Mouse (Mus musculus) olfactory bulb, adult 2 months (tissue): Measurements from ENCODE around the gene Lrrc18.

ENCODE experiments used
- CTCF ChIP-seq: fragments of 200-500 bp; IDR thresholded peaks from 2 replicates; pipeline ENCODE4 v1.5.1; 2012; ENCODE audit warnings: low read depth, mild to moderate bottlenecking, low read length, moderate library complexity; ENCODE audit not compliant: insufficient read depth
- POLR2A ChIP-seq: fragments of 200-500 bp; IDR thresholded peaks from 2 replicates; pipeline ENCODE4 v1.6.1; 2012; ENCODE audit warnings: mild to moderate bottlenecking, low read depth, low read length, moderate library complexity; ENCODE audit not compliant: insufficient read depth

DNA sequence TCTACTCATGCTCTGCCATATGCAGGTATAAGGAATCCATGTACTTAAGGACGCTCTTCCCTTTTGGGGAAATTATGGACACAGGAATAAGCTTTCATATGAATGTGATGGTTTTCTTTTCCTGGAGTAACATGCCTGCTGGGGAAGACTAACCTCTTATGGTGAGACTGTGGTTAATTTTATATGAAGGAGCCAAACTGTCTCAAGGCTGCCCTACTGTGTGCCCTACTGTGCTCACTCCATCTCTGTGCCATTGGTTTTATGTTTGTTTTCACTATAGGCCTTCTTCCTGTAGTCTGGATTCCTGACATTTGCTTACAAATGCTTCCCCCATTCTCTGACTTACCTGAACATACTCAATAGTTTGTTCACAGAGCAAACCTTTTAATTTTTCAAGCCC is 13.9 kb downstream of the Lrrc18 start:
- no peak for TF ChIP-seq CTCF
- no peak for TF ChIP-seq POLR2A
